Mouse (Mus musculus): ENCODE results near the gene Arhgap15. TPM values are rescaled to one million over a fixed set of nuclear protein-coding genes. Genes with fewer than 3 reads are reported as not detected.

Gene Arhgap15
- polyA plus RNA-seq, 1 experiment: 0.63 TPM

GRCm38 (mm10) chr2:44184476-44184875 is 435.9 kb downstream of the Arhgap15 start:
- no peak for DNase-seq (ENCODE audit: low read depth)

GRCm38 (mm10) chr2:44190749-44191148 is 442.1 kb downstream of the Arhgap15 start:
- no peak for DNase-seq (ENCODE audit: low read depth)

- no peak for DNase-seq (ENCODE audit: low read depth)
These were observed 443.4 kb downstream of the Arhgap15 start for GRCm38 (mm10) chr2:44192058-44192457.

DNA sequence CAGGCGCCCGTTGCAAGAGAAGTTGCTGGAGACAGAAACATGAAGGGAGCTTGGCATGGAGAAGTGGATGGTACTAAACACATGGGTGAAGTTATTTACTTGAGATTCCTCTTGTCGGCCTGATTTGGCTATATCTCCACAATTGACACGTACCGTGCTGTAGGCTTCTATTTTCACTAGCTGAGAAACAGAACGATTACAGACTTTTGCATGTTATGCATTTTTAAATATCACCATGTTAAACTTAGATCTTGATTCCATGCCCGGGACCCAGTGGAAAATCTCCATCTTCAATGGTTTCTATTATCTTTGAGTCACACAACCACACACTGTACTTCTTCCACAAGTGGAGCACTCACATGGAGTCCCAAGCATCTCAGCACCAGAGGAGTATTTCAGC is 466.9 kb downstream of the Arhgap15 start:
- DNase-seq (ENCODE audit: low read depth): no peak

- no peak for DNase-seq (ENCODE audit: low read depth)
These were observed 469.2 kb downstream of the Arhgap15 start for GRCm38 (mm10) chr2:44217811-44218210.

- DNase-seq (ENCODE audit: low read depth): no peak
These were observed 469.7 kb downstream of the Arhgap15 start for GRCm38 (mm10) chr2:44218317-44218716.

GRCm38 (mm10) chr2:44221686-44222085 is 473.1 kb downstream of the Arhgap15 start:
- DNase-seq (ENCODE audit: low read depth): no peak

- no peak for DNase-seq (ENCODE audit: low read depth)
These were observed 473.6 kb downstream of the Arhgap15 start for GRCm38 (mm10) chr2:44222176-44222753.

DNA sequence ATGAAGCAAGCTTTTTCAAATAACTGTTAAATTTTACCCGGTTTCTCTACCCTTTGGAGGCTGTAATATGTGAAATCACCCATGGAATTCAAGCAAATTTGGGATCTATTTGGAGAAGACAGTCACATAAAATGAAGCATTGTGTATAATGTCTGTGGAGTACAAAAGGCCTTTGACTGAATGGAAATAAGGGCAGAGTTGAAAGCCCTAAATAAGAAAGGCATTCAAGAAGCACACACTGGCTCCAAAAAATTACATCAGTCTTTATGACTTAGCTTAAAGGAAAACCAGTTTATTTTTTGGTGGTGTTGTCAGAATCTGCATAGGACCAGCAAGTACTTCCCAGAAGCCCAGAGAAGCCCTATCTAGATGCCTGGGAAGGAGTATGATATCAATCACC is 486.2 kb downstream of the Arhgap15 start:
- no peak for DNase-seq (ENCODE audit: low read depth)

- no peak for DNase-seq (ENCODE audit: low read depth)
These were observed 493.2 kb downstream of the Arhgap15 start for GRCm38 (mm10) chr2:44241657-44242454.

- DNase-seq (ENCODE audit: low read depth): no peak
These were observed 494.1 kb downstream of the Arhgap15 start for GRCm38 (mm10) chr2:44242628-44243255.

DNA sequence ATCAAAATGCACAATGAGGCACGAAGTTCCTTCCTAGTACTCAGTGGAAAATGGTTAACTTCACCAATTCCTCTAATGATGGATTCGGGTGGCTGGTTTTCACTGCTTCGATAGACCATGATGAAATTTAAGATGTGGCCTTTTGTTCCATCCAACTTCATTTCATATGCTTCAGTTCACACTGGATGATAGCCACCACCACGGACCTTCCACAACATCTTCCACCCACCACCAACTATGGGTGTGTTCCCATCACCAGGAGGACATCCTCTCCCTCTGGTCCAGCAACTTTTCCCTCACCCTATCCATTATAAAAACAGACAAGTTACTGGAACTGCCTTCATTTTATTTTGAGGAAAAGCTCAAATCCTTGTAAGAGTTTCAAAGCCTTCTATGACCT is 506.7 kb downstream of the Arhgap15 start:
- no peak for DNase-seq (ENCODE audit: low read depth)

DNA sequence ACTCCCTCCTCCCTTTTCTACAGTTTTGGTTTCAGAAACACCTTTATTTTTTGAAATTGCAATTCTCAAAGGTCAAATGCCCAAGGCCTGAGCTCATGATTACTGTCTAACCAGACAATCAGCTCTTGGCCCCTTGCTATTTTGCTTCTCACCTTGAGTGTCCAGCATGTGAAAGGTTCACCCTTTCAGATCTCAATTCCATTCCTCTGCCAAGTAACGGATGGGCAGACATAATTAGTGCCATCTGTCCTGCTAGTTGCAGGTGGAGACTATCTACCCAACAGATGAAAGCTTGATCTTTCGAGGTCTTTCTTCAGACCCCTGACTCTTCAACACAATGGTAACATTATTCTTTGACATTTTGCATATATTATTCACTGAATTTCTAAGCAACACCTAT is 509.3 kb downstream of the Arhgap15 start:
- DNase-seq (ENCODE audit: low read depth): no peak

- DNase-seq (ENCODE audit: low read depth): no peak
These were observed 523.1 kb downstream of the Arhgap15 start for GRCm38 (mm10) chr2:44271455-44272346.

- DNase-seq (ENCODE audit: low read depth): no peak
These were observed 524.0 kb downstream of the Arhgap15 start for GRCm38 (mm10) chr2:44272606-44273005.

DNA sequence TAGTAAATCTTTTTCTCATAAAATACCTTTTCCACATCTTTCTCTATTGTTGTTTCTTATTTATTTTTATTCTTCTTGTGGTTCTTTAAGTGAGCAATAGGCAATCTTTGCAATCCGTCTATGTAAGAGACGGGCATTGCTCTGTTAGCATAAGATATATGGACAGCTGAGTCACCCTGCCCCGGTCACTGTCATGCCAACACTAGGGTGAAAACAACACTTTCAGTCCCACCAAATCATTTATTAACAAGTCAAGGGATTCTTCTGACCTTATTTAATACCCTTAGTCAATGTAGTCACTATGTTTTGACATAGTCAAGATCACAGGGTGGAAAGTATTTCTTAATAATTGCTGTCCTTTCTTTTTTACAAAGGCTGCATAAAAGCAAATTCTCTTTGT is 525.8 kb downstream of the Arhgap15 start:
- DNase-seq (ENCODE audit: low read depth): no peak

DNA sequence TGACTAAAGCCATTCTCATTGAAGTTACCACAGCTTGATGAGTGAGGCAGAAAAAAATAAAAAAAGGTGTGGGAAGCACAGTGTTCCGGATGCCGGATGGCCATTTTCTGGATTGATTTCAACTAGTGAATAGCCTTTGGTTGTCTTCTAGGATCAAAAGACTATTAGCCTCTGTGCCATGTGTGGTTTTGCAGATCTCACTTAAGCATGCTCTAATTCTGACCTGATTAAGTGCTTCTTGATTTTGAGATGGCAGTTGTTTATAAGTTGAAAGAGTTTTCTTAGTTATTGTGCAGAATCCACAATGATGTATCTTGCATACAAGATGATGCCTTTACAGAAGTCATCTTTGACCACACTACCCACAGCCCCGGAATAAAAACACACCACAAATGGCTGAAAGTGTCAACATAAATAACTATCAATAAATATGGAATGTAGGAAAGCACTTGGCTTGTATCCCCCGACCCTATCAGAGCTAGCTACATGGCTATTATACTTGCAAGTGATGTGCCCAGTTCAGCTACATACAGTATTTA is 537.6 kb downstream of the Arhgap15 start:
- no peak for DNase-seq (ENCODE audit: low read depth)

GRCm38 (mm10) chr2:44299156-44299555 is 550.5 kb downstream of the Arhgap15 start:
- DNase-seq (ENCODE audit: low read depth): no peak

DNA sequence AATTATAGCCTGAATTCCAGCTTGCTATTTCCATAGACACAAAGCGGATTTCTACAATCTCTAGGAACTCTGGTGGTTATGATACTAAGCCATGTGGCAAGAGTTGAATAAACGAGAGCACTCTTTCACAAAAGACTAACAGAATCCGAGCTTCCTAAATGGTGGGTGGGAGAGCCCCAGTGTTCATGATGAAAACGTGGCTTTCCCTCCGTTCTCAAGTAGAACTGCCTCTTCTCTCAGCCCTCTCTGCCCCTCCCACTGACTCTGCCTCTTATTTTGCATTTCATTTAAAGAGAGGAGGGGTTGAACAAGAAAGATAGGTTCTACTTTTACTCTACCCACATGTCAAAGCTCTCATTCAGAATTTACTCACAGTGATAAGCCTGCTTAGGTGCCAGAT is 551.3 kb downstream of the Arhgap15 start:
- DNase-seq (ENCODE audit: low read depth): no peak

GRCm38 (mm10) chr2:44300466-44300865 is 551.8 kb downstream of the Arhgap15 start:
- no peak for DNase-seq (ENCODE audit: low read depth)

- DNase-seq (ENCODE audit: low read depth): no peak
These were observed 555.8 kb downstream of the Arhgap15 start for GRCm38 (mm10) chr2:44304261-44304970.

All from gonadal fat pad, adult 2 months (tissue).